Mouse (Mus musculus) myocyte (in vitro differentiated cells): ENCODE measurements around the gene Gm49776. TPM values are rescaled to one million over a fixed set of nuclear protein-coding genes. Genes with fewer than 3 reads are reported as not detected.

ENCODE experiments used
- H3K27me3 ChIP-seq: one replicate; pipeline ENCODE4 v1.6.1; 2011; ENCODE audit not compliant: control insufficient read depth, insufficient read depth, insufficient read length
- H3K36me3 ChIP-seq: one replicate; pipeline ENCODE4 v1.6.1; 2011; ENCODE audit not compliant: control insufficient read depth, insufficient read depth
- H3K4me2 ChIP-seq: one replicate; pipeline ENCODE4 v1.6.1; 2011; ENCODE audit warnings: low read depth, control low read depth
- H3K4me3 ChIP-seq: one replicate; pipeline ENCODE4 v1.5.1; 2011; ENCODE audit warnings: mild to moderate bottlenecking, control low read depth, moderate library complexity
- H3K79me2 ChIP-seq: one replicate; pipeline ENCODE4 v1.6.1; 2011; ENCODE audit not compliant: control insufficient read depth, insufficient read depth
- H3ac ChIP-seq: one replicate; pipeline ENCODE4 v1.6.1; 2011; ENCODE audit not compliant: control insufficient read depth, insufficient read length
- CEBPB ChIP-seq: IDR thresholded peaks from 2 replicates; pipeline ENCODE4 v1.6.1; 2011; ENCODE audit warnings: mild to moderate bottlenecking, moderate library complexity; ENCODE audit not compliant: poor library complexity, insufficient read depth, severe bottlenecking
- E2F4 ChIP-seq: IDR thresholded peaks from one replicate; pipeline ENCODE4 v1.6.1; 2011; ENCODE audit warnings: mild to moderate bottlenecking, control low read depth, moderate library complexity; ENCODE audit not compliant: insufficient read depth
- MAX ChIP-seq: IDR thresholded peaks from one replicate; pipeline ENCODE4 v1.6.1; 2011; ENCODE audit warnings: low read depth, mild to moderate bottlenecking, control low read depth
- MYOD1 ChIP-seq, 3 experiments: IDR thresholded peaks; one replicate each; pipeline ENCODE4 v1.6.1; 2011; ENCODE audit warnings: control low read depth in 2 of 3, low read depth in 2 of 3, mild to moderate bottlenecking in 2 of 3, moderate library complexity in 1 of 3; ENCODE audit not compliant: insufficient read length in 2 of 3, control insufficient read depth in 1 of 3
- MYOG ChIP-seq, 3 experiments: IDR thresholded peaks; one replicate each; pipeline ENCODE4 v1.6.1; 2011; ENCODE audit warnings: control low read depth in 2 of 3, low read depth in 2 of 3, mild to moderate bottlenecking in 2 of 3; ENCODE audit not compliant: insufficient read length in 2 of 3, control insufficient read depth in 1 of 3, insufficient read depth in 1 of 3
- POLR2A ChIP-seq: IDR thresholded peaks from one replicate; pipeline ENCODE4 v1.6.1; 2011; ENCODE audit warnings: low read depth, mild to moderate bottlenecking, control low read depth, moderate library complexity; ENCODE audit not compliant: insufficient read length
- POLR2AphosphoS2 ChIP-seq: IDR thresholded peaks from one replicate; pipeline ENCODE4 v1.6.1; 2011; ENCODE audit warnings: low read depth, control low read depth; ENCODE audit not compliant: insufficient read length
- REST ChIP-seq: IDR thresholded peaks from one replicate; pipeline ENCODE4 v1.6.1; 2011; ENCODE audit warnings: mild to moderate bottlenecking, control low read depth, moderate library complexity; ENCODE audit not compliant: insufficient read depth, insufficient read length
- SRF ChIP-seq: IDR thresholded peaks from one replicate; pipeline ENCODE4 v1.6.1; 2011; ENCODE audit warnings: low read depth; ENCODE audit not compliant: control insufficient read depth, insufficient read length
- TCF12 ChIP-seq: IDR thresholded peaks from one replicate; pipeline ENCODE4 v1.6.1; 2011; ENCODE audit warnings: mild to moderate bottlenecking, control low read depth; ENCODE audit not compliant: poor library complexity, insufficient read depth, severe bottlenecking
- TCF3 ChIP-seq: IDR thresholded peaks from one replicate; pipeline ENCODE4 v1.6.1; 2011; ENCODE audit warnings: low read depth, control low read depth; ENCODE audit not compliant: insufficient read length
- USF1 ChIP-seq: IDR thresholded peaks from one replicate; pipeline ENCODE4 v1.6.1; 2011; ENCODE audit warnings: low read depth, mild to moderate bottlenecking, control low read depth, moderate library complexity
- polyA plus RNA-seq: library from polyadenylated mRNA; unstranded; fragments of >200 nt; fragmentation: generic; extraction: Trizol; gene quantifications from one replicate; pipeline ENCODE4 v1.2.1, GENCODE M21; 2012; ENCODE audit warnings: missing spikeins

The Gm49776 gene
- polyA plus RNA-seq, 1 experiment = 0.08 TPM

DNA sequence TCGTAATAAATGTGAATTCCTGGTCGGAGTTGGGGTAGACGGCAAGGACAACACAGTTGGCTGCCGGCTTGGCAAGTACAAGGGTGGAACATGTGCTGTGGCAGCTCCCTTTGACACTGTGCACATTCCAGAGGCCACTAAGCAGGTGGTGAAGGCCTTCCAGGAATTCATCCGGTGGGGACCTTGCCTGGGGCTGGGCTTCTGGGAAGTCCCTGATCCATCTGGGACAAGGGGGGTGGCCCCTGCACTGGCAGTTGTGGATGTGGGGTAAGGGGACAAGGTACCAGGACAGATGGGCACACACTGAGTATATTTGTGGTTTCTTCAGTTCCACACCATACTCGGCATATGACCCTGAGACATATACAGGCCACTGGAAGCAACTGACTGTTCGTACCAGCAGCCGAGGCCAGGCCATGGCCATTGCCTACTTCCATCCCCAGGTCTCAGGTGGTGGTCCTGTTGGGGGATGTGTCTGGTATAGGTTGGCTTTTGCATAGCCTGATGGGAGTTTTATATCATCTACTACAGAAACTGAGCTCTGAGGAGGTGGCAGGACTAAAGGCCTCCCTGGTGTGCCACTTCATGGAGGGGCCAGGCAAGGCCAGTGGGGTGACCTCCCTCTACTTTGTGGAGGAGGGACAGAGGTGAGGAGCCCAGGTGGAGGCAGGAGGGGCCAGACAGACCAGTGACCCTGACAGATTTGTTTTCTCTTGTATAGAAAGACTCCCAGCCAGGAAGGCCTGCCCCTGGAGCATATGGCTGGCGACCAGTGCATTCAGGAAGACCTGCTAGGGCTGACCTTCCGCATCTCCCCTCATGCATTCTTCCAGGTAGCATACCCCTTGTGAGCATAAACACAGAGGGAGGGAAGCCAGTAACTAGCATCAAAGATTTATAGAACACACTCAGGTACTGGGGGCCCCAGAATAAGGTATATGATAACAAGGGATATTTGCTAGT, 7.0 kb downstream of the Gm49776 start:
- Histone ChIP-seq H3K79me2 (peaks cover 39% of the 10 kb centered on the region), H3K27me3 (no peaks in the 10 kb centered on the region), H3K36me3 (peaks cover 34% of the 10 kb centered on the region), H3ac (no peak overlapping the region), H3K4me2 (peak overlapping the region; percentile 65), H3K4me3 (peak overlapping the region; percentile 95)
- TF ChIP-seq MYOD1 (IDR thresholded peaks at IDR 0.05; ENCODE audit: control insufficient read depth in 1 of 3, insufficient read length in 2 of 3, low read depth in 2 of 3) (peak in 2 of 3 experiments; percentile 75 to 77), USF1 (no peak), MYOG (IDR thresholded peaks at IDR 0.05; ENCODE audit: control insufficient read depth in 1 of 3, insufficient read depth in 1 of 3, insufficient read length in 2 of 3, low read depth in 2 of 3) (peak; percentile 23 to 93 (median 75)), CEBPB (no peak), POLR2A (no peak), POLR2AphosphoS2 (peak; percentile 74), TCF12 (no peak), E2F4 (no peak), TCF3 (peak; percentile 49), SRF (no peak), MAX (no peak), REST (no peak)

DNA sequence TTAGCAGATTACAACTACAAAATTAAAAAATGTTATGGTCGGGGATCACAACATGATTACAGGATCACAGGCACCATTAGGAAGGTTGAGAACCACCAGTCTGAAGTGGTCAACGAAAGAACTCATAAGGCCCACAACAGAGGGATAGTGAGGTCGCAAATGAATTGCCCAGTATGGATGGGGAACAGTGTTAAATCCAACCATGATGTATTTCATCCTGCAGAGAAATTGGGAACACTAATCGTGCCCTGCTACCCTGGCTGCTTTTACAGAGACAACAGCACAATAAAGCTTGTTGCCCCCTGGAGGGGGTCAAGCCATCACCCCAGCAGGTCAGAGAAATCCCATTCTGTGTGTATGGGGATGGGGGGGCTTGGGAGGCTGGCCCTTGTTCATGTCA, 7.9 kb downstream of the Gm49776 start:
- peaks cover 48% of the 10 kb centered on the region for H3K79me2 ChIP-seq
- TF ChIP-seq MYOG (IDR thresholded peaks at IDR 0.05; ENCODE audit: control insufficient read depth in 1 of 3, insufficient read depth in 1 of 3, insufficient read length in 2 of 3, low read depth in 2 of 3) = no peak
- TF ChIP-seq MAX = no peak
- TF ChIP-seq TCF12 = no peak
- TF ChIP-seq TCF3 = no peak
- peak; percentile 51 for TF ChIP-seq POLR2AphosphoS2
- TF ChIP-seq SRF = no peak
- no peak for TF ChIP-seq MYOD1 (IDR thresholded peaks at IDR 0.05; ENCODE audit: control insufficient read depth in 1 of 3, insufficient read length in 2 of 3, low read depth in 2 of 3)
- TF ChIP-seq REST = no peak
- no peak for TF ChIP-seq E2F4
- H3ac ChIP-seq = peak overlapping the region; percentile 83
- peak overlapping the region; percentile 95 for H3K4me3 ChIP-seq
- H3K36me3 ChIP-seq = peaks cover 42% of the 10 kb centered on the region
- H3K4me2 ChIP-seq = peak overlapping the region; percentile 65
- no peaks in the 10 kb centered on the region for H3K27me3 ChIP-seq

DNA sequence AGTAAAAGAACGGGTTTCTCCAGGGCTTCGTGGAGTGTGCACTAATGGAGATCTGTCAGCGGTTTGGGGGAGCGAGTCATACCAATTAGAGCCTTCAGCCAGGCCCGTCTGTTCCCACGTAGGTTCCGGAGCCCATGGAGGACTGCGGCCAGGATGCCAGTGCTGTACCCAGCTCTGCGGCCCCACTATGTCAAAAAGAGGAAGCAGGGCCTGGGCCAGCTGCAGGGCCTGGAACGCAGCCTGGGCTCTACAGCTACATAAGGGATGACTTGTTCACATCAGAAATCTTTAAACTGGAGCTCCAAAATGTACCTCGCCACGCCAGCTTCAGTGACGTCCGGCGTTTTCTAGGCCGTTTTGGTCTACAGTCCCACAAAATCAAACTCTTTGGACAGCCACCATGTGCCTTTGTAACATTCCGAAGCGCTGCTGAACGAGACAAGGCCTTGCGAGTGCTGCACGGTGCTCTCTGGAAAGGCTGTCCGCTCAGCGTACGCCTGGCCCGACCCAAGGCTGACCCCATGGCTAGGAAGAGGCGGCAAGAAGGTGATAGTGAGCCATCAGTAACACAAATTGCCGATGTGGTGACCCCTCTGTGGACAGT, 8.7 kb downstream of the Gm49776 start:
- Histone ChIP-seq H3K36me3 (peaks cover 46% of the 10 kb centered on the region), H3K79me2 (peaks cover 55% of the 10 kb centered on the region), H3K4me3 (peak overlapping the region; percentile 95), H3K4me2 (peak overlapping the region; percentile 65), H3ac (peak overlapping the region; percentile 83), H3K27me3 (no peaks in the 10 kb centered on the region)
- no peak for TF ChIP-seq MAX
- TF ChIP-seq POLR2A = peak; percentile 43
- no peak for TF ChIP-seq MYOD1 (IDR thresholded peaks at IDR 0.05; ENCODE audit: control insufficient read depth in 1 of 3, insufficient read length in 2 of 3, low read depth in 2 of 3)
- TF ChIP-seq REST = no peak
- no peak for TF ChIP-seq TCF12
- peak in 1 of 3 experiments; percentile 27 for TF ChIP-seq MYOG (IDR thresholded peaks at IDR 0.05; ENCODE audit: control insufficient read depth in 1 of 3, insufficient read depth in 1 of 3, insufficient read length in 2 of 3, low read depth in 2 of 3)
- no peak for TF ChIP-seq SRF
- no peak for TF ChIP-seq E2F4
- no peak for TF ChIP-seq USF1
- peak; percentile 26 for TF ChIP-seq POLR2AphosphoS2
- TF ChIP-seq CEBPB = no peak
- TF ChIP-seq TCF3 = no peak

DNA sequence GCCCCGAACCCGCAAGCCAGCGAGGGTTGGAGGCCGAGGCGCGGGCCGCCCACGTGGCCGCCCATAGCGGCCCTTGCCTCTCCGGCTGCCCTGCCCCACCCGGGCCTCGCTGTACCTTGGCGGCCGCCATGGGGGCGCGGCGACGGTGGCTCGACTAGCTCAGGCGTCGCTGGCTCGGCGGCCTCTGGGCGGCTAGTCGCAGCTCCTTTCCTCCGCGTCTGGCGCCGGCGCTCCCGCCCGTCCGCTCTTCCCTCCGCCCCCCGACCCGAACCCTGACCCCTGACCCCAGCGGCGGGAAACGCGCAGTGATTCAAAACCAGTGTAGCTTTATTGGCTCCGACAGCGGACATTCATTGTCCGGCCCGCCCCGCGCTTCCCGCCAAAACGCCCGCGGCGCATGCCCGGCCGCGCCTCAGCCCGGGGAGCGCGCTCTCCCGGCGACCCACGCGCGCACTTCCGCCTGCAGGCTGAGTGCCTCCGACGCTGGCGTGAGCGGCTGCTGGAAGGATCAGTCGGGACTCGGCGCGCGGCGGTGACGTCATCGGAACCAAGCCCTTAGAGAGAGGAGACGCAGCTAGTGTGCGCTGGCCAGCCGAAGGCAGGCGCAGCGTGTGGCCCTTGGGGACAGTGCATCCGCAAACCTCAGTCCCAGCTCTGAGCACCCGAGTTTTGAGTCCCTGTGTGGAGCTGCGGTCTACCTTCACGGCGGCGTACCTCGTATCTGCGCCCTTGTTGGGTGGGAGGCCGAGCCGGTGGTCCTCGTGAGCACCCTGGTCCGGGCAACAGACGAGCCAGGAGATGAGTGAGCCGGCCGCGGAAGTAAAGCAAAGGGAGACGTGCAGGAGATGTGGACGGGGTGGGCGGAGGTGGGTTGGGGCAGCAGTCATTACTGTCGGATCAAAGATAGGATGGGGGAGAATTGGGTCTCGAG, 9.4 kb downstream of the Gm49776 start, which contains the start of the genes Trmt2a and Ranbp1:
Trmt2a (plus strand) TSS at position 247 of the 931 bp plus-strand sequence.
Ranbp1 (minus strand) TSS at position 300 of the 931 bp plus-strand sequence.
- H3K27me3 ChIP-seq = no peaks in the 10 kb centered on the region
- TF ChIP-seq POLR2AphosphoS2 (peak; percentile 98), USF1 (no peak), E2F4 (peak; percentile 91), MYOD1 (IDR thresholded peaks at IDR 0.05; ENCODE audit: control insufficient read depth in 1 of 3, insufficient read length in 2 of 3, low read depth in 2 of 3) (peak in 2 of 3 experiments; percentile 41 to 58), POLR2A (peak; percentile 94), TCF12 (no peak)
- H3K36me3 ChIP-seq = peaks cover 45% of the 10 kb centered on the region
- peaks cover 61% of the 10 kb centered on the region for H3K79me2 ChIP-seq
- peak within 1 kb of the TSS; percentile 79 for H3K4me2 ChIP-seq
- peak within 1 kb of the TSS; percentile 83 for H3ac ChIP-seq
- H3K4me3 ChIP-seq = peak within 1 kb of the TSS; percentile 95
